Mouse (Mus musculus): ENCODE data around the gene Gm28919. TPM values are rescaled to one million over a fixed set of nuclear protein-coding genes. Genes with fewer than 3 reads are reported as not detected.
"Not testable (repeated sequence)": the region's sequence is repeated elsewhere in the genome, so short reads cannot be mapped to it uniquely, and the experiment has no call there.

Gm28919 gene
- polyA plus RNA-seq (2012; rRNA removed): not detected in 2 replicates

- H3K27me3 ChIP-seq (ENCODE audit: control insufficient read depth, insufficient read depth, low read length); H3K27ac ChIP-seq (ENCODE audit: control insufficient read depth, insufficient read depth, low read length); H3K4me1 ChIP-seq (replicated peaks; ENCODE audit: control insufficient read depth, insufficient read depth, low read length); H3K36me3 ChIP-seq (ENCODE audit: control insufficient read depth, insufficient read depth, low read length); DNase-seq; H3K4me3 ChIP-seq (ENCODE audit: control insufficient read depth, insufficient read depth, low read length): not testable (repeated sequence)
- 86% methylated on average over 2 of the region's 7 CpGs for WGBS
Measured at GRCm38 (mm10) chrY:6583246-6583645, at the start of gene Gm28919. Gene Gm28919, plus strand, starts transcription at chrY:6583546.

Other genes starting within 250 kb of the Gm28919 start
- gene Gm21719, start 99.3 kb downstream of the Gm28919 start, polyA plus RNA-seq (2012; rRNA removed): not detected in 2 replicates